Mouse (Mus musculus) adrenal gland, postnatal 36 days (tissue): ENCODE results near the gene Plekhj1. TPM values are rescaled to one million over a fixed set of nuclear protein-coding genes. Genes with fewer than 3 reads are reported as not detected.

Experiments
- DNase-seq, 2 experiments: peaks; one replicate each; pipeline ENCODE4 v3.0.0; 2021; ENCODE audit warnings: mixed read lengths in 1 of 2
- total RNA-seq, 2 experiments: library from RNA; stranded (reverse); gene quantifications; 2 replicates each; pipeline ENCODE4 v1.2.3; 2021

Plekhj1 gene
- total RNA-seq, 2 experiments from 2014 or later: 84.6 to 86.8 TPM

GRCm38 (mm10) chr10:80777123-80777522, 21.3 kb downstream of the Plekhj1 start:
- no peak for DNase-seq

GRCm38 (mm10) chr10:80776358-80776869, 22.0 kb downstream of the Plekhj1 start:
- DNase-seq: no peak

- no peak for DNase-seq
These were observed 22.7 kb downstream of the Plekhj1 start for GRCm38 (mm10) chr10:80775731-80776130.

- no peak for DNase-seq
These were observed 23.4 kb downstream of the Plekhj1 start for GRCm38 (mm10) chr10:80774981-80775380.

- DNase-seq: peak; percentile 83 to 89
These were observed 23.9 kb downstream of the Plekhj1 start for GRCm38 (mm10) chr10:80774549-80774948.

GRCm38 (mm10) chr10:80773816-80774215, 24.6 kb downstream of the Plekhj1 start:
- DNase-seq: no peak

GRCm38 (mm10) chr10:80768365-80768764, 30.1 kb downstream of the Plekhj1 start:
- no peak for DNase-seq

- DNase-seq: no peak
These were observed 32.1 kb downstream of the Plekhj1 start for GRCm38 (mm10) chr10:80766161-80766815.

GRCm38 (mm10) chr10:80765746-80766145, 32.7 kb downstream of the Plekhj1 start:
- peak; percentile 65 to 68 for DNase-seq

- DNase-seq: no peak
These were observed 34.9 kb downstream of the Plekhj1 start for GRCm38 (mm10) chr10:80763502-80763901.

- no peak for DNase-seq
These were observed 36.6 kb downstream of the Plekhj1 start for GRCm38 (mm10) chr10:80761821-80762220.

- peak; percentile 64 to 73 for DNase-seq
These were observed 37.6 kb downstream of the Plekhj1 start for GRCm38 (mm10) chr10:80760596-80761524.

GRCm38 (mm10) chr10:80758651-80759050, 39.8 kb downstream of the Plekhj1 start:
- DNase-seq: peak; percentile 81 to 86

- peak; percentile 90 to 91 for DNase-seq
These were observed 40.7 kb downstream of the Plekhj1 start for GRCm38 (mm10) chr10:80757717-80758116.

GRCm38 (mm10) chr10:80756967-80757366, 41.5 kb downstream of the Plekhj1 start:
- DNase-seq: no peak

- DNase-seq: no peak
These were observed 41.9 kb downstream of the Plekhj1 start for GRCm38 (mm10) chr10:80756509-80756908.

- no peak for DNase-seq
These were observed 42.3 kb downstream of the Plekhj1 start for GRCm38 (mm10) chr10:80756099-80756498.

- DNase-seq: no peak
These were observed 43.0 kb downstream of the Plekhj1 start for GRCm38 (mm10) chr10:80755291-80756015.

- peak; percentile 99 for DNase-seq
These were observed 43.7 kb downstream of the Plekhj1 start, which contains the start of gene Dot1l for GRCm38 (mm10) chr10:80754594-80755290. TSS of gene Dot1l (plus strand) at chr10:80755206.

GRCm38 (mm10) chr10:80752079-80752625, 46.3 kb downstream of the Plekhj1 start:
- DNase-seq: peak; percentile 83 to 91

GRCm38 (mm10) chr10:80751188-80751832, 47.1 kb downstream of the Plekhj1 start:
- DNase-seq: peak; percentile 75 to 79
